Mouse (Mus musculus) midbrain, embryonic 15.5 days (tissue): ENCODE data around the gene Palmd. TPM values are rescaled to one million over a fixed set of nuclear protein-coding genes. Genes with fewer than 3 reads are reported as not detected.

Experiments
- ATAC-seq: fragments of 200-750 bp; cut with Nextera tagmentation; replicated peaks from 2 replicates; pipeline ENCODE4 v1.8.0; 2017; ENCODE audit warnings: moderate TSS enrichment
- H3K27ac ChIP-seq: fragments of 300-500 bp; sonication (generic); 2 replicates; pipeline ENCODE4 v1.5.1; 2015; ENCODE audit warnings: mild to moderate bottlenecking, inconsistent platforms
- H3K27me3 ChIP-seq: fragments of 300-500 bp; sonication (generic); replicated peaks from 2 replicates; pipeline ENCODE4 v1.6.1; 2015; ENCODE audit warnings: inconsistent platforms
- H3K36me3 ChIP-seq: fragments of 300-500 bp; sonication (generic); replicated peaks from 2 replicates; pipeline ENCODE4 v1.6.1; 2015; ENCODE audit warnings: inconsistent platforms
- H3K4me1 ChIP-seq: fragments of 300-500 bp; sonication (generic); 2 replicates; pipeline ENCODE4 v1.6.1; 2015; ENCODE audit warnings: inconsistent platforms
- H3K4me2 ChIP-seq: fragments of 300-500 bp; sonication (generic); 2 replicates; pipeline ENCODE4 v1.6.1; 2015; ENCODE audit warnings: inconsistent platforms, mild to moderate bottlenecking, moderate library complexity
- H3K4me3 ChIP-seq: fragments of 300-500 bp; sonication (generic); 2 replicates; pipeline ENCODE4 v1.5.1; 2015; ENCODE audit warnings: mild to moderate bottlenecking, inconsistent platforms
- H3K9ac ChIP-seq: fragments of 300-500 bp; sonication (generic); 2 replicates; pipeline ENCODE4 v1.6.1; 2015; ENCODE audit warnings: mild to moderate bottlenecking, inconsistent platforms
- H3K9me3 ChIP-seq: fragments of 300-500 bp; sonication (generic); 2 replicates; pipeline ENCODE4 v1.6.1; 2016; ENCODE audit warnings: inconsistent platforms
- WGBS: fragments of 180-500 bp; shearing (Covaris S2); methylation state at CpG from one replicate; pipeline ENCODE4 v1.1.7; 2015; ENCODE audit warnings: mixed read lengths; 5-methylcytosine and 5-hydroxymethylcytosine counted together
- polyA plus RNA-seq: library from polyadenylated mRNA; unstranded; fragments of >200 nt; fragmentation: Nextera tagmentation; extraction: Ambion mirVana; gene quantifications from 2 replicates; pipeline ENCODE4 v1.2.1, GENCODE M21; 2015

Gene Palmd
- polyA plus RNA-seq, 1 experiment from 2014 or later, result 10.5 TPM

DNA sequence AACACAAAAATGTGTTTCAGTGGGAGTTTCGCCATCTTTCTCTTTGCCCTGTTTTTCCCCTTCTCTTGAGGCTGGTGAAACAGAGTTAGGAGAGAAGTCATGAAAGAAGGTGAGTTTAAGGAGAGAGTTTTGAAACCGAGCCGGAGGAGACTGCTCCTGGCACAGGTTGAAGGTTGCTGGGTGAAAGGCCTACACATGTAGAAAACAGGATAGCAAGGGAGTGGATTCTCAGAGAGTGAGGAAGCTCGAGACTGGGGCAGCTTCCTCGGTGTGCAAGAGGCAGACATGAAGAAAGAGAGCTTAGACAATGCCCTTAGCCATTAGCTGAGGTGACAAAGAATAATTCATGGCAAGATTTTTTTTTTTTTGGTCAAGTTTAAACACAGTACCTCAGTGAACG, 15.4 kb downstream of the Palmd start:
- Histone ChIP-seq H3K36me3 (no peaks in the 10 kb centered on the region), H3K4me1 (no peaks in the 10 kb centered on the region), H3K4me3 (no peak overlapping the region), H3K27ac (no peak overlapping the region), H3K27me3 (no peaks in the 10 kb centered on the region), H3K4me2 (no peak overlapping the region), H3K9me3 (no peaks in the 10 kb centered on the region), H3K9ac (no peak overlapping the region)
- 87% methylated on average over 6 of the region's 6 CpGs for WGBS
- ATAC-seq, result no peak

DNA sequence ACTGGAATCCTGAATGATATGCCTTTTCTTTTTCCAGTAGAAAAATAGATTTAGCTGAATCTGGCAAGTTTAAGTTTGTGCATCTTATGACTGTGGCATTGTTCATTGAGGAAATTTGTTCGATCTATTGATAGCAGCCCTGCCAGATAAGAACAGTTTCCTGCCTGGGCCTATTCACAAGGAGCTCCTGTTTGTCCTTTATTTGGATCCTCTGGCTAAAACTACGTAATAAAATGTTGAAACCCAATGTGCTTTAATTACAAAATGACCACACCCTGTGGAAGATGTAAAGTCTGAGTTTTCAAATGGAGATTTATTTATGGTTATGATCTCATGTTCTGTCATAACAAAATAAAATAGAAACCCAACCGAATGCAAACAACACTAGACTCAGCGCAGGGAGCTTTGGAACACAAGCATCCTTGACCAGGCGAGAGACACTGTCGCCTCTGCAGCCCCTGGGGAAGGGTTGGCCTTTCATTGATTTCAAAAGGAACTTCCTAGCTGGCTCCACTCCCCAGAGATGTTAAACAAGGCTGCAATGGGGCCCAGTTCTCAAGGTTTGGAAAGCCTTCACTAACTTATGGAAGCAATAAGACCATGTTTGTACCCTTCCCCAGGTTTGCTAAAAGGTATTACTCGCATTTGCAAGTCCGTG, 16.4 kb downstream of the Palmd start:
- no peaks in the 10 kb centered on the region for H3K4me1 ChIP-seq
- no peak for ATAC-seq
- H3K4me3 ChIP-seq, result no peak overlapping the region
- no peaks in the 10 kb centered on the region for H3K27me3 ChIP-seq
- H3K27ac ChIP-seq, result no peak overlapping the region
- no peak overlapping the region for H3K4me2 ChIP-seq
- WGBS, result 84% methylated on average over 8 of the region's 8 CpGs
- no peak overlapping the region for H3K9ac ChIP-seq
- H3K9me3 ChIP-seq, result no peaks in the 10 kb centered on the region
- no peaks in the 10 kb centered on the region for H3K36me3 ChIP-seq

DNA sequence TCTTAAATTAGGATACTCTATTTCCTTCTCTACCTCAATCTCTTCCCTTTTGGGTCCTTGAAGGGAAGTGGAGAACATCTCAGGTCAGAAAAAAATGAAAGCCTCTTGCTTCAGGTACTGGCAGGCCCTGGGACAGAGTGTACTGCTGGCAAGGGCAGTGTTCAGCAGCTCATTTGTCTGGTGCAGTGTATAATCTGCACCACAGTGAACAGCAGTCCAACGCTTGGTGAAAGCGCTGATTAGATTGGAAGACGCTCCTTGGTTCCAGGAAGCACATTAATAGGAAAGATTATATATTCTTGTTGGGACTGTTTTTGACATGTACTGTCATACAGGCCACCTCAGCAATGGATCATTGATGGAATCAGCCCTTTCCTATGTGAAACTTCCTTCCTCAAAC, 17.3 kb downstream of the Palmd start:
- Histone ChIP-seq H3K36me3 (no peaks in the 10 kb centered on the region), H3K4me1 (no peaks in the 10 kb centered on the region), H3K4me3 (no peak overlapping the region), H3K9ac (no peak overlapping the region), H3K9me3 (no peaks in the 10 kb centered on the region), H3K4me2 (no peak overlapping the region), H3K27me3 (no peaks in the 10 kb centered on the region), H3K27ac (no peak overlapping the region)
- 94% methylated on average over 3 of the region's 3 CpGs for WGBS
- ATAC-seq, result no peak

DNA sequence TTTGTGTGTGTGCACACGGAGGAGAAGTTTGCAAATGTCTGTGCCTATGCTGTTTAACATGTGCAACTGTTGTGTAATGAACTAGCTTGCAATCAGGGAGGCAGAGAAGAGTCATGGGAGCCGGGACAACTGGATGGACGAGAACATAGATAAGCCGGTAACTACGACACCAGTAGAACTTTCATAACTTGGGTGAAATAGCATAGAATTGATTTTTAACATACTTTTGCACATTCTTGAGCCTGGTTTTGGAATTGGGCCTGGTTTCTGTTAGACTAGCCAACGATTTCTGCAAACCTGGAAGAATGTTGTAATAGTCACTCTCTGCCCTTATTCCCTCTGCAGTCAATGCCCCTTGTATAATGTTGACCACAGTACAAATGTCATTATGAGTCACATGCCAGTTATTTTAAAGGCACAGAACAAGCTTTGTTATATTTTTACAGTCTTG, 18.1 kb downstream of the Palmd start:
- no peaks in the 10 kb centered on the region for H3K9me3 ChIP-seq
- WGBS, result 93% methylated on average over 6 of the region's 6 CpGs
- no peak overlapping the region for H3K9ac ChIP-seq
- no peak overlapping the region for H3K4me2 ChIP-seq
- no peaks in the 10 kb centered on the region for H3K36me3 ChIP-seq
- no peaks in the 10 kb centered on the region for H3K27me3 ChIP-seq
- H3K4me1 ChIP-seq, result no peaks in the 10 kb centered on the region
- H3K4me3 ChIP-seq, result no peak overlapping the region
- H3K27ac ChIP-seq, result no peak overlapping the region
- no peak for ATAC-seq

DNA sequence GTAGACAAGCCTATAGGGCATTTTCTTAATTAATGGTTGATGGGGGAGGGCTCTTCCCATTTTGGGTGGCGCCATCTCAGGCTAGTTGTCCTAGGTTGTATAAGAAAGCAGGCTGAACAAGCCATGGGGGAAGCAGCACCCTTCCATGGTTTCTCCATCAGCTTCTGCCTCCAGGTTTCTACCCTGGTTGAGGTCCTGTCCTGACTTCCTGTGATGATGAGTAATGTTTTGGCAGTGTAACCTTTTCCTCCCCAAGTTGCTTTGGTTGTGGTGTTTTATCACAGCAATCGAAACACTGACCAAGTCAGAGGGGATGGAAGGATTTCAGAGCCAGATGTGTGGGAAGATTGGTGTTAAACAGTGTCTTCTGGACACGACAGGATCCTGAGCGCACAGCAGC, 22.3 kb downstream of the Palmd start:
- WGBS, result 88% methylated on average over 4 of the region's 4 CpGs
- H3K27ac ChIP-seq, result no peak overlapping the region
- no peak overlapping the region for H3K4me3 ChIP-seq
- ATAC-seq, result no peak
- no peaks in the 10 kb centered on the region for H3K36me3 ChIP-seq
- no peaks in the 10 kb centered on the region for H3K9me3 ChIP-seq
- H3K9ac ChIP-seq, result no peak overlapping the region
- H3K4me1 ChIP-seq, result no peaks in the 10 kb centered on the region
- H3K4me2 ChIP-seq, result no peak overlapping the region
- H3K27me3 ChIP-seq, result no peaks in the 10 kb centered on the region

DNA sequence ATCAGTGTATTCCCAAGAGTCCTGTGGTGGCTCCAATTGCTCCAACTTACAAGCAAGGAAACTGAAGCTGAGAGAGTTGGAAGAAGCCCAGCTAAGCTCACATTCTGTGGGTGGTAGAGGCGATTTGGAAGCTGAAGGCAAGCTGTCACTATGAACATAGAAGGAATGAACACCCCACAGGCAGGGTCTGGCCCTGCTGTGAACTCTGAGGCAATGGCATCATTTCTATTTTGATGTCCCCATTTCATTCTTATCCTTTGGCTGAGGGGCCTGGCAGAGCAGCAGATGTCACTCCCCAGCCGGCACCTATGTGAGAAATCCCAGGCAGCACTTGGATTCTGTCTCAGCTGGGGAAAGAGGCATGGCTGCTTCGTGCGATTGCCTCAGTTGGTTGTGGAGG, 25.4 kb downstream of the Palmd start:
- no peak overlapping the region for H3K27ac ChIP-seq
- 81% methylated on average over 4 of the region's 4 CpGs for WGBS
- no peak for ATAC-seq
- H3K4me2 ChIP-seq, result no peak overlapping the region
- H3K36me3 ChIP-seq, result no peaks in the 10 kb centered on the region
- H3K9ac ChIP-seq, result no peak overlapping the region
- no peak overlapping the region for H3K4me3 ChIP-seq
- H3K27me3 ChIP-seq, result no peaks in the 10 kb centered on the region
- no peaks in the 10 kb centered on the region for H3K4me1 ChIP-seq
- H3K9me3 ChIP-seq, result no peaks in the 10 kb centered on the region

DNA sequence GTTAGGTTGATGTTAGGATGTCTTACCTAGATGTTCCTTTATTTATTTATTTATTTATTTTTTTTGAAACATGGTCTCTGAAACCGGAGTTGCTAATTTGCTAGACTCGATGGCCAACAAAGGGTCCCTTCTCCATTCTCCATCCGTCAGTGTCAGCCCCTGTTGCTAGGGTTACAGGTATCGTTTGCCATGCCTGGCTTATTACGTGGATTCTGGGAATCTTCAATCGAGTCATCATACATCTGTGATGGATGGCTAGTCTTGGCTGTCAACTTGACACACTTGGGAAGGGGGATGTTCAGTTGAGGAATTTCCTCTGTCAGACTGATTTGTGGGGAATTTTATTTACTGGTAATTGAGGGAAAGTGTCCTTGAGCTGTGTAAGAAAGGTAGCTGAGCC, 26.0 kb downstream of the Palmd start:
- H3K27ac ChIP-seq, result no peak overlapping the region
- H3K4me3 ChIP-seq, result no peak overlapping the region
- ATAC-seq, result no peak
- no peaks in the 10 kb centered on the region for H3K27me3 ChIP-seq
- 72% methylated on average over 6 of the region's 6 CpGs for WGBS
- H3K9ac ChIP-seq, result no peak overlapping the region
- H3K36me3 ChIP-seq, result no peaks in the 10 kb centered on the region
- no peaks in the 10 kb centered on the region for H3K4me1 ChIP-seq
- no peaks in the 10 kb centered on the region for H3K9me3 ChIP-seq
- H3K4me2 ChIP-seq, result no peak overlapping the region

DNA sequence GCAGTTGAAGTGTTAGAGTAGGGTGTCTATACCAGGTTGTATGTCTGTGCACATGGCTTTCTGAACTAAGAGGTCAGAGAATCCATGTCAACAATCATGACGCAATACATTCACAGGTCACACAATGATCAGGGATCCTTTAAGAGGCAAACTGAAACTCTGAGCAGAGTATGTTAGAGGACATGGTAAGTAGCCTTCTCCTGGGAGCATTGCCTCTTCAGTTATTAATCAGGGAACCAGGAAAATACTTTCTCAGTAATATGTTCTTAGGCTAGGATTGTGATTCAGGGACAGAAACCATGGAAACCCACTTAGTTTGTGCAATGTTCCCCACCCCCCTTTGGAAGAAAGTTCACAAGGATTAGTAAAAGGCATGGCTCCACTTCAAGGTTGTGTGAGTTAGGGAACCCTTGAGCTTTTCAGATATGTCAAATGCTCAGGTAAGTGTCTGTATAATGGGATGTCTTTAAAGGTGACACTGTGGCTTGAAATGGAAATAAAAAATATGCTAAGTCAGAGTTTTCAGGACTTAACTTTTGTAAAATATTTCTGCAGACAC, 27.1 kb downstream of the Palmd start:
- no peaks in the 10 kb centered on the region for H3K36me3 ChIP-seq
- H3K9ac ChIP-seq, result no peak overlapping the region
- no peak overlapping the region for H3K27ac ChIP-seq
- H3K4me2 ChIP-seq, result no peak overlapping the region
- no peak for ATAC-seq
- WGBS, result 89% methylated on average over 1 of the region's 1 CpGs
- no peaks in the 10 kb centered on the region for H3K9me3 ChIP-seq
- H3K4me1 ChIP-seq, result no peaks in the 10 kb centered on the region
- H3K4me3 ChIP-seq, result no peak overlapping the region
- H3K27me3 ChIP-seq, result no peaks in the 10 kb centered on the region

DNA sequence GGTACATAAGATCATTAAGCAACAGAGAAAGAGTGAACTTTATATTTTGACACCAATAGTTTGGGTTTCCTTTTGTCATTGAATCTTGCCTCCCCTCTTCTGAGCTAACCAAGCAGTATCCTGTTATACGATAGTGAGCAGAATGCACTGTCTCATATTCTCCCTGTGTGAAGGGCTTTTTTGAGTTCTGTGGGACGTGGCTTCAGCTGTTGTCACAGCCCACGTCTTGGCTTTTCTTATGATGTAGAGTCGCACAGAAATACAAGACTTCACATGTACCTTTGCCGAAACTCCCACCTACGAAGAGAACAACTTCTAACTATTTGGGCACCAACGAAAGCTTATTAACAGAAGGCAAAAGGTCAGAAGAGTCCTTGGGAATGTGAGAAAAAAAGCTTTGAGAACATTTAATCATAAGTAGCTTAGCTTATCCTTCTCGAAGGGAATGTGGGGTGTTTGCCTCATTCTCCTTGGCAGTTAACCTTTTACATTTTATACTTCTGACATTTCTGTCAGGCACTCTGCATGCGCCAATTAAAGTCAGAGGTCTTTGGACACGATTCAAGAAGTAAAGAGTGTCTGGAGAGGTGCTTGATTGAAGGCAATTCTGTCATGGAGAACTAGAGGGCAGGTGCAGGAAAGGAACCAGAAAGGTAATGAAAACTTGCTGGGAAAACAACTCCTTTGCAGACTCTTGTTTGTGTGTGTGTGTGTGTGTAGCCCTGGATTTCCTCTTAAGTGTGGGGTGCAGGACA, 27.8 kb downstream of the Palmd start:
- no peaks in the 10 kb centered on the region for H3K4me1 ChIP-seq
- no peak overlapping the region for H3K4me2 ChIP-seq
- H3K27me3 ChIP-seq, result no peaks in the 10 kb centered on the region
- ATAC-seq, result no peak
- H3K27ac ChIP-seq, result no peak overlapping the region
- 76% methylated on average over 10 of the region's 10 CpGs for WGBS
- H3K9me3 ChIP-seq, result no peaks in the 10 kb centered on the region
- no peak overlapping the region for H3K4me3 ChIP-seq
- no peak overlapping the region for H3K9ac ChIP-seq
- no peaks in the 10 kb centered on the region for H3K36me3 ChIP-seq

DNA sequence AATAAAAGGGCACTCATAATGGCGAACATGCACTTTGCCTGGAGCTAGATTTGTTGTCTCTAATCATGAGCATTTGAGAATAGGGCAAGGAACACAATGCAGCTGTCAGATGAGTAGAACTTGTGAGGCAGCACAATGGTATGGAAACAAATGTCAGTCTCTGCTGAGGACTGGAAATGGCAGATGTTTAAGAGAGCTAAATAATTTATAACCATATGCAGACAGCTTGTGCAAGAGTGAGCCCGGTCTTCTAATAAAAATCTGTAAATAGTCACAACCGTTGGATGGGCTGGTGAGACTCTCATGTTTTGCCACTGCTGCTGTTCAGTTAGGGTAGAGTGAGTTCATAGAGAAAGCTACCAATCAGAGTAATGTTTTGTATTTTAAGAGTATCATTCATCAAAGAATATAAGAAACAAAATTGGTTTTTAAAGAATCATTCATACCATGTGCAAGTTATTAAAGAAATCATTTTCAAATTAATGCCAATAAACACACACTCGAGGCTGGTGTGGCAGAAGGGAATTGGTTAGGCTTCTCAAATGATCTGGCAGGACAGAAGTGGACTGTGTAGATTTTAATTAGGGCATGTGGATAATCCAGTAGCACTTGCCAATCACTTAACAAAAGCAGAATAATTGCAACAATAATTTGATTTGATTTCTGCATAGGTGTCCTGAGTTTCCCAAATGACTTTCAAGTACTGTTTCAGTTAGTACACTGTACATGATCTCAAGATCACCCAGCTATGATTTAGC, 31.7 kb downstream of the Palmd start:
- Histone ChIP-seq H3K27ac (no peak overlapping the region), H3K9ac (no peak overlapping the region), H3K36me3 (no peaks in the 10 kb centered on the region), H3K9me3 (no peaks in the 10 kb centered on the region), H3K4me2 (no peak overlapping the region), H3K27me3 (no peaks in the 10 kb centered on the region), H3K4me3 (no peak overlapping the region), H3K4me1 (no peaks in the 10 kb centered on the region)
- 45% methylated on average over 4 of the region's 4 CpGs for WGBS
- ATAC-seq, result no peak

DNA sequence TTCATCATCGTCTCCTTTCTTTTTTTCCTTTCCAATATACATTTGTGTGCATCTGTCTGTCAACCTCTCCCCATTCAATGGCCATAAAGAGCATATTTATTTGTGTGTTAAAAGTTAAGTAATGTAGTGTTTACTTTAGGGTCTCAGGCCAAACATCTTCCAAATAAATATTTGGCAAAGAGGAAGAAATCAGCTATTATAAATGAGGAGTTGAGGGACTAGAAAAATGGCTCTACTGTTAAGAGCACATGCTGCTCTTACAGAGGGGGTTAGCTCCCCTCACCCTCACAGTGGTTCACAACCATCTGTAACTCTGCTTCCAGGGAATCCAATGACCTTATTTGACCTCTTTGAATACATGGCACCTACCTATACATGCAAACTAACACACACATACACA, 35.6 kb downstream of the Palmd start:
- H3K9me3 ChIP-seq, result no peaks in the 10 kb centered on the region

DNA sequence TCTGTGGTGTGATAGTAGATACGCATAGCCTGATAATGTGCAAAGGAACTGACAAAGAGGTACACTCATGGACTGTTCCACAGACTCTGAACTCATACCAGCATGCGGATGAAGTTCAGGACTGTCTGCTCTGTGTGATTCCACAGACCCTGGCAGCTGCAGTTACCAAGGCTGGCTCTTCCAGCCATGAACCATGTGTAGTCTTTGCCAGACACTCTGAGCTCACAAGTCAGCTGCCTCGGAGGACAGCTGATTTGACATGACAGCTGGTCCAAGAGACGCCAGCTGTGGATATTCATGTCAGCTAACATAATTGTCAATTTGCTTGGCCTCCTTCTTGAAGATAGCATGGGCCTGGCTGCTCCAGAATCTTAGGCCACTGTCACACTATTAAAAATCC, 39.8 kb downstream of the Palmd start:
- 83% methylated on average over 4 of the region's 4 CpGs for WGBS
- Histone ChIP-seq H3K27me3 (no peaks in the 10 kb centered on the region), H3K9ac (no peak overlapping the region), H3K9me3 (no peaks in the 10 kb centered on the region), H3K36me3 (no peaks in the 10 kb centered on the region), H3K4me3 (no peak overlapping the region), H3K4me1 (no peaks in the 10 kb centered on the region), H3K4me2 (no peak overlapping the region), H3K27ac (no peak overlapping the region)
- no peak for ATAC-seq

More for the DNA sequence above, 35.6 kb downstream of the Palmd start:
- 89% methylated on average over 1 of the region's 1 CpGs for WGBS
- Histone ChIP-seq H3K36me3 (no peaks in the 10 kb centered on the region), H3K4me1 (no peaks in the 10 kb centered on the region), H3K9ac (no peak overlapping the region), H3K27me3 (no peaks in the 10 kb centered on the region), H3K4me2 (no peak overlapping the region), H3K27ac (no peak overlapping the region), H3K4me3 (no peak overlapping the region)
- ATAC-seq, result no peak
